Mouse (Mus musculus) T-helper 1 cell (primary cell): Measurements from ENCODE around the gene Gdpd5.

Source experiments
- in situ Hi-C: fragments of 300-600 bp; cut with MboI, MseI; formaldehyde crosslinking; loops from one replicate; pipeline ENCODE4 v1.15.1; 2025; ENCODE audit warnings: high pct_unique_total_duplicates

Gdpd5 gene

DNA sequence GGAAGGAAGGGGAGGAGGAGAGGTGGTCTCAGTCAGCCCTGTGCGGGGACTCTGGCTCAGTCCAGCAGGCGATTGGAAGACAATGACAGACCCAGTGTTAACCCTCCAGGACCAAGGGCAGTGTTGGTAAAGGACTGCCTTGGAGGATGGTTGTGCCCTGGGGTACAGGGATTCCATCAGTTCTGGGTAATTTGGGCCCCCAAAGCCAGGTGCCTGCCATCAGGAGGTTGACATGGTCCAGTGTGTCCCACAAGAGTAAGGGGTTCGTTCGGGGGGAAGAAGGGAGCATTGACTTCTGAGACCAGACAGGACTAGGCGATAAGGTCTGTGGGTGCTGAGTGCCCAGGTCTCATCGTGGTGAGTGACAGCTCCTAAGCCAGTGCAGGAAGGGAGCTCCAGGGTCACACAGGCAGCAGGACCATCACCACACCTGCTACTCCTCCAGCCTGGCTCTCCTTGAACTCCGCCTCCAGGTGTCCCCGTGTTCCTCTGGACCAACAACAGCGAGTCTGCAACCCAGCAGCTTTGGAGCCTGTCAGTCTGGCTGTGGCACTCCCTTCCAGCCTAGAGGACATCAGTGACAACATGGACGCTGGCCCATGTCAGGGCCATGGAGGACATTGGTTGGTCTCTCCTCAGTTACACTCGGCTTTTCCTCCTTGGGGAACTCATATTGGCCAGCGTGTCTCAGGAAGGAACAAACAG is 23.0 kb downstream of the Gdpd5 start:
- in situ Hi-C loops = no loop called here

DNA sequence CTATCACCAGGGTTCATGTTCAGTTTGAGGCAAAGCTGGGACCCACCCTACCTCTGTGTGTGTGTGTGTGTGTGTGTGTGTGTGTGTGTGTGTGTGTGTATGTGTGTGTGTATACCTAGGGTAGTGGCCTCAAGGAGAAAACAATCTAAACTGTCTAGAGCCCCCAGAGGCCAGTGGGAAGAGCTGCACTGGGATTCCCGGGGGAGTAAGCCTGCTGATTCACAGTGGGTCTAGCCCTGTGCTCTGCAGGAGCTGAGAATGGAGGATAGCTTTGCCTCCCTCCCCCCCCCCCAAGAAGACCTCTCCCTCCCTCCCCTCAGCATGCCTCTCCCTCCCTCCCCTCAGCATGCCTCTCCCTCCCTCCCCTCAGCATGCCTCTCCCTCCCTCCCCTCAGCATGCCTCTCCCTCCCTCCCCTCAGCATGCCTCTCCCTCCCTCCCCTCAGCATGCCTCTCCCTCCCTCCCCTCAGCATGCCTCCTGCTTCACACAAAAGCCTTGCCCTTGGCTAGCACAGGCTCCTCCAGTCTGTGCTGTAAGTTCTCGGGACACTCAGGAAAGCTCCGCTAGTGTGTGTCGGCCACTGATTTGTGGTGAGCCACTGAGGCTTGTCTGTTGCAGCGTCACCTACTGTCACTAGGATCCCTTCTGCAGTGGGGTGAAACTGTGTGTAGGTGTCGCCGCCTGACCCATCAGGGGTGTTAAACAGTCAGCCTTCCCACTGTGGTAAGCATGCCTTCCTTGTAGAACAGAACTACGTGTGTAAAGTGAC is 24.4 kb downstream of the Gdpd5 start:
- in situ Hi-C loops = no loop called here

DNA sequence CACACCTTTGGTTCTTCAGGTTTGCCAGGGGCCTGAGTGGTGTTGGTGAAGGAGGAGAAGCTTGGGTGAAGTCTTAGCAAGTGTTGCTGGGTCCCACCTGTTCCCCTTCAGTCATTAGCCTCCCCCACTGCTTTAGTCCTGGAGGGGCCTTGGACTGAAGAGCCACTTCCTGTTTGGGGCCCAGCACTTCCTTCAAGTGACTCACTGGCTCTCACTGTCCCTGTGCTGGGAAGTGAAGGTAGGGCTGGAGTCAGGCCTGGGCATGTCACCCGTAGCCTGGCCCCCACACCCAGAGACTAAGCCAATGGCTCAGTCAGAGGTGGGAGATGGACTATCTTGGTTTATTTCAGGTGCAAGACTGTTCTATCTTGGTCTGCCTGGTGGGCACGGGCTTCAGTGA is 26.4 kb downstream of the Gdpd5 start:
- in situ Hi-C loops = no loop called here

DNA sequence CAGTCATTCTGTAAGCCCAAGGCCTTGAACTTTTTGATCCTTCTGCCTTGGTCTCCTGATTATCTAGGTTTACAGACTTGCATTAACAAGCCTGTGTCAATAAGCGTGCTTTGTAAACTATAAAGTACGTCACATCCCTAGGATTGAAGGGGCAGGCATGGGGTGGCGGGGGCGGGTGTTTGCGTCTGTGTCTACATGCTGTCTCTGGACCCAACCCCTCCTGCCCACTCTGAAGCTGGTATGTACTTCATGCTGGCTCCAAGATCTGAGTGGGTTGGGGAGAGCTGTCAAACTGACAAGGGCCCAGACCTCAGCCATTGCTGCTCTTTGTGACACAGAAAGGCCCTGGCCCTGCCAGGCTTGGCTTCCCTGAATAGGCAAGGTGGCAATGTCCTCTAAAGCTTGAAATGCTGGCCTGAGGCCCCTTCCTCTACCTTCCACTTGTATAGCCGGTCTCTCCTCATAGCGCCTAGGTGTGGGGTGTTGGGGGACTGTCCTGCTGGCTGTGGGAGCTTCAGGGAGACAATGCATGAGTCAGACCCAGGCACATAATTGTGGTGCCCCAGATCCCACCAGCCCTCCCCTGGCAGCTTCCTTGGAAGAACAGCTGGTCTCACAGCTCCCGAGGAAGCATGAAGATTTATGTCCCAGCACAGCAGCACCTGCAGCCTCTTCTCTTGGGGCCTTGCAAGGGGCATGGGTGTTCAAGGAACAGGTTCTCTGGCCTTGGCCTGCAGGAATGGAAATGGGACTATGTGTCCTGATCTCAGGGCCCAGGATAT is 28.4 kb downstream of the Gdpd5 start:
- in situ Hi-C loops = no loop called here

DNA sequence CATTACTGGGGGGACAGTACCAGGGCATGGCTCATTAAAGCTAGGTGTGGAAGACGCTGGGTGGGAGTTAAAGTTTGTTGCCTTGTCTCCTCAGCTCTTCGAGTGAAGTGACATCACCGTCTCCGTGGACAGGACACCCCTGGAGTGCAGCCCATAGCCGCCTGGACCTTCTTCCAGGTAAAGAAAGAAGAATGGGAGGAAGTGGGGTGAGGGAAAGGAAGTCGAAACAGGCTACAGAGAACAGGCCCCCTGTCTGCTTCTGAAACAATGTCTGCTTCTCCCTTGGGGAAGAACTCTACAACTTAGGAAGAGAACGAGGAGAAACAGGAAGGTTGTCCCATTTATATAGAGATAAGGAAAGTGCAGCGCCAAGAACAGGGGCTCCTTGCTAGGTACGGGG is 29.1 kb downstream of the Gdpd5 start:
- in situ Hi-C loops = no loop called here

DNA sequence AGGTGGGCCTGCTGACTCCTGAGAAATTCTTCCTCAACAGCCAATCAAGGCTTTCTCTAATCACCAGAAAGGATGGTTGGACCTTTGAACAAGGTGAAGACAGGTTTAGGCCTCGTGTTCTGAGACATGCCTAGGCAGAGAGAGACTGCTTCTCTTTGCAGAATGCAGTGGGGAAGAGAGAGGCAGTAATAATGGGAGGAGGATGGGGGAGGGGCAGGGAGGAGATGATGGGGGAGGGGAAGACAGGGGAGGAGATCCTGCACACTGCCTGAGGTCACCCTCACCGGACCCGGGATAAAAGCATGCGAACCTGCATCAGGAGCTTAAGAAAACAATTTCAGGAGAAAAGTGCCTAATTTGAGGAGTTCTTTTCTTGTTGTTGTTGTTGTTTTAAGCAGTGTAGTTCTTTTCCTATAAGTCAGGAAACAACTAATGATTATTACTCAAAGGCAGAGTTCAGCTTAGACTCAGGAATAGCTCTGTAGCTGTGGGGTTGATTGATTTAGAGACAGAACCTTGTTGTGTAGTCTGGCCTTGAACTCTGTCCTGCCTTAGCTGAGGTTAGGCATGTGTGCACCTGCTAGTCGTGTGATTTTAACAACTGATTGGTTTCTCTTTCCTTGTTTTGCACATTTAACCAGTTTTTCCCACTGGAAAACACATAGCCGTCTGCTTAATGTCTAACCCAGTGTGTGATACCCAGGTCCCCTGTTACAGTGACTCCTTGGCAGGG is 30.0 kb downstream of the Gdpd5 start:
- in situ Hi-C loops = no loop called here

DNA sequence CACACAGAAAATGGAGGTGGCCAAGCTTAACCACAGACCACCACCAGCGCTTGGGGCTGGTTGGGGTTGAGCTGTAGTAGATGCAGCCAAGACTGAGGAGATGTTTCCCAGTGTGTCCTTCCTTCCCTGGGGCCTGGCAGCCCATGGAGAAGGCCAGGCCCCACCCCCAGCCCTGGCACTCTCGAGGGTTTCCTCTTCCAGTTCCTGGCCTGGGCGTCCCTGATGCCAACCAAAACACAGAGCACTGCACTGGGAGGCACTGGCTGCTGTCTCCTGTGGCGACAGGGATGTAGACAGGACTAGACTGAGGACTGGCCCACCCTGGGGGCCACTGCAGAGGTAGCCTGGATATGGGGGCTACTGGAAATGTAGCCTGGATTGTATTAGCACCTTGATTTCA is 33.8 kb downstream of the Gdpd5 start:
- in situ Hi-C loops = no loop called here

DNA sequence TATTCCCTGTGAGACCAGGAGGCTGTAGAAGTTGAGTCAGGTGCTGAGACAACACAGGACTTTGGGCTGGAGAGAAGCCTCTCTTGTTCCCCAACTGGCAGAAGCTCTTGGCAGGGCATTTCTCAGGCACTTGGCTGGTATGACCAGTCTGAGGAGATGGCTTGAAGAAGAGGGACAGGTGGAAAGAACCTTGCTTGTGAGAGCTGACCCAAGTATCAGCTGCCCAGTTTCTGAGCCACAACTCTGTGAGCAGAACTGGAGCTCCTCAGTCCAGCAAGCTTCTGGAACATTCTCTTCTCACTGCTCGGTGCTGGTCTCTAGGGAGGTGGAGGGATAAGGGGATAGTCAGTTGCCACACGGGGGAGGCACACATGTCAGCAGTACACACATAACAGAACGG is 38.1 kb downstream of the Gdpd5 start:
- in situ Hi-C loops = no loop called here

DNA sequence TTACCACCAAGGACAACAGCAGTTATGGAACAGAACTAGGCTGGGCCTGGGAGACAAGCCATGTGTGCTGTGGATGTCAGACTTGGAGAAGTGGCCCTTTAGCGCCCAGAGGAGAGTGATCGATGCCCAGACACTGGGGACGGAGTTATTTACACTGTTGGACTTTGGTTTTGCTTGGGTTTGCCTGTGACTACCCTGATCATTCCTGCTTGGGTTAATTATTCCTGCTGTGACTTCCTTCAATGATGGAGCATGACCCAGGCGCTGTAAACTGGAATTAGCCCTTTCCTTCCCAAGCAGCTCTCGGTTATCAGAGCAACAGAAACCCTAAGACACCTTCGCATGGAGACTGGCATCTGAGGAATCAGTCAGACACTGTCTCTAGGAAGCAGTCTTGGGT is 39.8 kb downstream of the Gdpd5 start:
- in situ Hi-C loops = no loop called here

DNA sequence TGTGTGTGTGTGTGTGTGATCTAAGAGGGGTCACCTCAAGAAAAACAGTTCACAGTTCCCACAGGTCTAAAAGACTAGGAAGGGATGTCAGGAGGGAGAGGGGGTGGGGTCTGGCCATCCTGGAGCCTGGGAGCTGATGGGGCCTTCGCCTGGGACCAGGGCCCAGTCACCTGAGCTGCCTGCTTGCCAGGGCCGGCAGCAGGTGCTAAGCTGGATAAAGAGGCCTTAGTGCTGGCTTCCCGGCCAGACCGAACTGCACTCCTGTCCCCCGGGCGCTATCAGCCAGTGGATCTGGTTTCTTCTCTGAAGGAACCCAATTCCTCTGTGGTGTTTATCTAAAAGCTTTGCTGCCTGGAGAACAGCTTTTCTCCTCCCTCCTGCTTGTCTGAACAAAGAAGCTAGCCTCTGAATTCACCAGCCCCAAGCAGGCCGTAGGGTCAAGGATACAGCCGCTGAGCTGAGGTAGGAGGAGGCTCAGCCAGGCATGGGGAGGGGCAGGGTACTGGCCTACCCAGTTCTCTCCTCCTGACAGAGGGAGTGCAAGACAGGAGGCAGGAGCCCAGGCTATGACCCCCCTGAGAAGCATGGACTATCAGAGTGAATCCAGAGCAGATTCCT is 43.4 kb downstream of the Gdpd5 start:
- in situ Hi-C loops = no loop called here

DNA sequence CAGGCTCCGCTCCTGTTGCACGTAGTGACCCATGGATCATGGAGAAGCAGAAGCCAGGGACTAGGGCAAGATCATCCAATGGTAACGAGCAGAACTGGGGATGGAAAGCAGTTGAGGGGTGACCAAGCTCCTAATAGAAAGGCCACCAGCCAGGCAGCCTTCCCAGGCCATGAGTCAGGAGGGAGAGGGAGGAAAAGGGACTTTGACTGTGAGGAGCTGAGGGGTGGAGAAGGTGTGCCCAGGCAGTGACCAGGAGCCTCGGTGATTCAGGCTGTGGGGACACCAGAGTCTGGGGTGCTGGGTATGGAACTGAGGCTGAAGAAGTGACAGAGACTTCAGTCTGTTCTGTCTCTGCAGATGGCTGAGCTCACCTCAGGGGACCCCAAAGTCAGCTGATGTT is 44.5 kb downstream of the Gdpd5 start:
- in situ Hi-C loops = no loop called here

DNA sequence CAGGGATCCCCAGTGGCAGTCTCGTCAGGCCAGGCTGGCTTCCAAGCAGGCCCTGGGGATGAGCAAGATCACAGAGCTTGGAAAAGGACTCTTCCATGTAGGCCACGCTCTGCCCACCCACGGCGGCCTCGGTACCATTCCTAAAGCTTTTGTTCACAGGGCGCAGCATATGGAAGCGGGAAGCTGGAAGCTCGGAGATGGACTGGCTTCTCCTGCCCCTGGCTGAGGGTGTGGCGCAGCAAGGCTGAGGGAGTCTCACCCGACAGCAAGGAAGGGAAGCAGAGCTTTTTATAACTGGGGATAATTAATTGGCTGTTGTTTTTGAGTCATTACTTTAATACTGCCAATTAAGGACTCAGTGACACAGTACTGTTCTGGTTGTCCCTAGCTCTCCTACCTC is 45.8 kb downstream of the Gdpd5 start:
- in situ Hi-C loops = no loop called here

DNA sequence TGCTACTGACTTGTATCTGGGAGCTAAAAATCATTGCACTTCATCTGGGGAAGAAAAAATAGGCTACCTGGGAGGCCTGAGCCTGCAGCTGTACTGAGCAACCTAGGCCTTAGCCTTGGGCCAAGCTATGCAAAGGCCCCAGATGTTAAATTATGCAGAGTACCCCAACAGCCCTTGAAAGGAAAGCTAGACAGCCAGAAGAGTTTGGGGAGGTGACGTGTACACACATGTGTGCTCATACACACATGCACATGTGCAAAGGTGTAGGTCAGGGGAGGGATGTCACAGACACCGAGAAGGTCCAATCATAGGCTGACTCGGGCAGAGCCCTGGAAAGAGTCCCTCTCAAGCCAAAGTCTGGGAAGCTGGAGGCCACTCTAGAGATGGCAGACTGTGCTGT is 46.8 kb downstream of the Gdpd5 start:
- in situ Hi-C loops = no loop called here

DNA sequence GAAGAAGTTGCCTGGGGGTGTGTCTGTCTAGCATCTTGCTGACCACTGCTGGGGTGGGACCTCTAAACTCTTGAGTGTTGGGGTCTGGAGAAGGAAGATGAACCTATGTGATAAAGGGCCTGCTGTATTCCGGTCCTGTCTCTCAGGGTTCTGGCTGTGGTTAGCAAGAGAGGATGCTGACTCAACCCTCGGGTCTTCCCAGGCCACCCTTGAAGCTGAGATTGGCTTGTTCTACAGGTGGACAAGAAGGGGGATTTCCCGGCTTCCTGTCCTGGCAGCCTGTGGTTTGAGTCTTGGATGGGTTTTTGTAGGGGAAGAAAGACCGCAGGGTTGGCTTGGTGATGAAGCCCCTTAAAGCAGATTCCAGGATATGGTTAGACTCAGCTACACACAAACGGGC is 47.6 kb downstream of the Gdpd5 start:
- in situ Hi-C loops = no loop called here

DNA sequence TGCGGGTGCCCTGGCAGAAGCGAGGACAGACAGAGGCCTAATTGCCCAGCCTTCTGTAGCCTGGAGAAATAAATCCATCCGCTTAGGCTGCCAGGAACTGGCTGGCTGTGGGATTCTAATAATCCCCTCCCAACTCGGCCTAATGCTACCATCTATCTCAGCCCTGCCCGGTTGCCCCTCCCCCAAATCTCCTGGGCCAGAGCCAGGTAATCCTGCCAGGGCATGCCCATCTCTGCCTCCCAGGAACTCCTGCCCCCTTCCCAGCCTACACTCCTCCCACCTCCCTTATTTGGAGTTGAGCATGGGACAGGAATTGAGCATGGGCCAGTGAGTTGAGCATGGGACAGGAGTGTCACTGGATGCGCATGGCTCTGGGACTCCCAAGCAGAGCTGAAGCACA is 48.6 kb downstream of the Gdpd5 start:
- in situ Hi-C loops = no loop called here

DNA sequence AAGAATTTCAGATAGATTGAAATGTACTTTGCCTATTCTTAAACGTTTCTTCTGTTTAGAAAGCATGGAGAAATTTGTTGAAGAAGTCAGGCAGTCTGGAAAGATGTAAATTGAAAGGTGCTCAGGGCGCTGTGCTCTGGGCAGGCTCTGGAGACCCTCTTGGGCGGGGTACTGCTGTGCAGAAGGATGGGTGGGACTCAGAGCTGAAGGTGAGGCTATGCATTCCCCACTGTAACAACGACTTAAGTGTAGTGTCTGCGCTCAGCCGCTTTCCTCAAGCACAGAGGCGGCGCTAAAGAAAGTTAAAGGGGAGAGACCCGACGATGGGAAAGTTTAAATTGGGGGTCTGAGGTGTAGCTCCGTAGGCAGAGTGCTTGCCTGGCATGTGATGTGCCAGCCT is 49.0 kb downstream of the Gdpd5 start:
- in situ Hi-C loops = no loop called here

DNA sequence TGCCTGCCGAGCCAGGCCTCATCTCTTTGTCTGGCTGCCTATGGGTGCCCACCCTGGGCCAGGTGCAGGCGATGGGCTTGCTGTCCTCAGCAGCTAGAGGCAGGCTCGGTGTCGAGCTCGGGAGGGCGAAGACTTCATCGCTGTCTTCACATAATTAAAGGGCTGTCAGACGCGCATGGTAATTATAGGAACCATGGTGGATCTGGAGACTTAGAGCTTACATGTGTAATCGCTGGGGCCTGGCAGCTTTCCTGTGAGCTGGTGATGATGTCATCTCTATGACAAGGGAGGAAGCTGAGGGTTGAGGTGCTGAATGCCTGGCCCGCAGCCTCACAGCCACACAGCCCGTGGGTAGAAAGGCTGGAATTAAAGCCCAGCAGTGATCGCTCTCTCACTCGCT is 51.0 kb downstream of the Gdpd5 start:
- in situ Hi-C loops = no loop called here

DNA sequence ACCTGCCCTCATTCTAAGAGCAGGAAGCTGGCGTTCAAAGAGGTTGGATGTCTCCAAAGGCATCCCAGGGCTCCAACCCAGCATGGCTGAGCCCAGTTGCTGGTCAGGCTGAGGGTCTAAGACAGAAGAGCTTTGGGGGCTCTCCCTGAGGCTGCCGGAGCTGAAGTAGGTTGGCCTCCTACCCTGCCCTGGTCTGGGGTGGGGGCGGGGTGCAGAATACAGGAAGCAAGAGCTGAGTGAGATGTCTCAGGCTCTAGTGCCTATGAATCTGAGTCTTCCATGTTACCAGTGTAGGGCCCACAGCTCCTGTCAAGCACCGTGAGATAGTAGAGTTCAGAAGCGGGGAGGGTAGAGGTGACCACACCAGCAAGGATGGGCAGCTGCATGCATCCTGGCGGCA is 51.6 kb downstream of the Gdpd5 start:
- in situ Hi-C loops = no loop called here

DNA sequence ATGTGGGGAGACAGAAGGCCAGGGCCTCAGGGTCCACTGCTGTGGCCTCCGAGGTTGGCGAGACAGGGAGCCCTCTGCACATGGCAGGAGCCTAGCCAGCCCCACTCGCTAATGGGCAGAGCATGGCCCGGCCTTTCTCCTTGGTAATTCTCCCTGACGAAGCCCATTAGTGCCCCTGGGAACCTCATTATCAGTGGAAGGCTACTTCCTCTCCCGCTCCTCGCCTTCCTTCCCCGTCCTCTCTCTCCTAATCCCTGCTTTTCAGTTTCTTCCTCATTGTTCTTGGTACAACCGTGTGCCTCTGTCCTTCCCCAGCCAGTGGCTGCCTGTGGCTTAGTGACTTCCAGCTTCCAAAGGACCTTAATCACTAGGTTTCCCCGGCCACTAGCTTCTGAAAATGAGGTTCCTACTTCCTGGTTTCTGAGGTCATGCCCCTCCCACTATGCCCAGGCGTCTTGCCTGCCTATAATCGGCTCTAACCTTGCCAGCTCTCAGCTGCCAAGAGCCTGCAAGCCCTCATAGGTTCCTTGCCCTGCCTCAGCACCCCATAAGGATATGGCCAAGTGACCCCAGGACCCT is 53.5 kb downstream of the Gdpd5 start:
- in situ Hi-C loops = no loop called here

DNA sequence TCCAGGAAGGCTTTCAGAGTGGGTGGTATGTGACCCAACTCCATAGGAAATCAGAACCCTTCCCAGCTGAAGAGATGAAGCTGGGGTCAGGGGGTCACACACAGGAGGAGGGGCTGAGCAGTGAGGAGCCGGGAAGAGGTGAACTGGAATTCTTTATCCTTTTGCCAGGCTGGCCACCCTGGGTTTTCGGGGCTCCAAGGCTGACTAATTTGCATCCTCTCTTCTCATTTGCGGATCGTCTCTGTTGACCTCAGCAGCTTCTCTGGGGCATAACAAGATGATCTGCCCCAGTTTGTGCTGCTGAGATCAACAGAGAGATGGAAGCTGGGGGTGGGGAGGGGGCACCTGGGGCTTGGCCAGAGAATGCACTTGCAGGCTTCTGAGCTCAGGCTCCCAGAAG is 55.3 kb downstream of the Gdpd5 start:
- in situ Hi-C loops = no loop called here

DNA sequence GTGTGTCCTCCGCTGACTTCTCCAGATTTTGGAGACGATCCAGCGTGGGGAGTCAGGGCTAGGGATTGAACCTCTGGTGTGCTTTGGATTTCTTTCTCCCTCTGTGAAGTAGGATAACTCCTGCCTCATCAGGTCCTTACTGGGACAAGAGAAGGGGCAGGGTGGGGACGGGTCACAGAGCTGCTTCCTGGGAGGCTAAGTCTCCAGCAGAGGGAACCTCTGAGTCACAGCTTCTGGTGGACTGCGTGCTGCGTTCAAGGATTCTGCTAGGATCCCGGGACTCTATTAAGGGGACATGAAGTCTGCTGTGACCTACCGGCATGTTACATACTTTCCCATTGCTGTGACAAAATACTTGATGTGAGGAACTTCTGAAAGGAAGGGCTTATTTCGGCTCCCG is 57.7 kb downstream of the Gdpd5 start:
- in situ Hi-C loops = no loop called here
